Mouse (Mus musculus): ENCODE results near the gene Gm20388.

DNA sequence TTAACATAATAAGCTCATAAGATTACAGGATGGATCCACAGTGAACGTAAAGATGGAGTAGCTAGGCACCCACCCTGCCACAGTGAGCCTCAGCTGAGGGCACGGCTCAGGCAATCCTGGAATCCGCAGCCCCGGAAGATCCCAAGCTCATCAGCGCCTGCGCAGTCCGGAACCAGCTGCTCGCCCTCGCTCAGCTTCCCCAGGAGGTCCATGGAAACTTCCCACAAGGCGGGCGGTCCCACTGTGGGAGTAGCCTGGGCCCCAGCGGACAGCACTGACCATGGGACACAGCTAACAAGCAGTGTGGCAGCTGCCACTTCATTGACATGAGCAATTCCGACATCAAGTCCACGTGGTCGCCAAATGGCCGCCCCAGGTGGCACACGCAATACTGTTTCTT, 1544.1 kb downstream of the Gm20388 start:
- TF ChIP-seq CTCF (IDR thresholded peaks at IDR 0.05; ENCODE audit: extremely low read depth, insufficient read depth, low read length) (no peak), POLR2A (IDR thresholded peaks at IDR 0.05; ENCODE audit: extremely low read depth, insufficient read depth, low read length) (no peak)

Measured in cortical plate, adult 2 months (tissue).